Mouse (Mus musculus): ENCODE measurements at regions not wholly inside any gene's neighbourhood (a gene's known extent, or its start where the extent isn't known, plus 50 kb on each side); places are given as distances from the start of the nearest gene placed in this dataset.
A peak's percentile ranks its signal among the peaks of the same experiment; 100 is the strongest.

DNA sequence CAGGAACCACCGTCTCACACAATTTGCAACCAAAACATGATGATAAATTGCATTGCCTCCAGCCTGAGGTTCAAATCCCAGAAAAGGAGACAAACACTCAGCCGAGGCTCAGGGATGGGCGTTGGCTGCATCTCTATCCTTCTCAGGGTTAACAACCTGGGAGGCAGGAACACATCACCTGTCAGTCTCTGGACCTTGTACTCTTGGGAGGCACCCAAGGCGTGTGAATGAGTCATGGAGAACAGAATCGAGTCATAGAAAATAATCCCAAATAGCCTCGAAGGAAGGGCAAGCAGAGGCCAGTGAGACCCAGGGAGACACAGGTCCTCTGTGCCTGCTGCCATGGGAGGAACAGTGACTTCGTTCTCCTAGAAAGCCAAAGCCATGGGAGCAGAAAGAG is 121.0 kb upstream of the Lnx1 start:
- no peak overlapping the region for H3K27ac ChIP-seq
- H3K9ac ChIP-seq: no peak overlapping the region
- H3K9me3 ChIP-seq: no peaks in the 10 kb centered on the region
- H3K4me3 ChIP-seq: no peak overlapping the region
- H3K4me1 ChIP-seq: no peaks in the 10 kb centered on the region; the same call in none of the 2 replicates
- ATAC-seq (ENCODE audit: borderline replicate concordance, extremely low read depth, low FRiP score, low TSS enrichment): no peak
- H3K4me2 ChIP-seq: no peak overlapping the region
- H3K36me3 ChIP-seq: no peaks in the 10 kb centered on the region
- no peaks in the 10 kb centered on the region for H3K27me3 ChIP-seq
- WGBS: 78% methylated on average over 7 of the region's 7 CpGs

DNA sequence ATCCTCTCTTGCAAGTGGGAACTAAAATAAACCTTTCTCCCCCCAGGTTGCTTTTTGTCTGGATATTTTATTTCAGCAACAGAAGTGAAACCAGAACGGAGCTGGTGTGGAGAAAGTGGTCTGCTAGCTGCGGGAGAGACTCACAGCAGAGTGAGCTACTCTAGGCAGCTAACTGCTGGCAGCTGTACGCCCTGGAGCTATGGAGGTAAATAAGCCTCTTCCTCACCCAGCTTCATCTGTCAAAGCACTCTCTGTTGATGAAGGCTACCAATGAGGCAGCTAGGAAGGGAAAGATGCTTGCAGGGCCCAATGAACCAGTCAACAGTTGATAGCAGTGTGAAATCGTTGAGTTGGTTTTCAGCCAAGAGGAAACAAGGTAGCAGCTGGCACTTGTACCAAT is 119.3 kb upstream of the Lnx1 start:
- no peak overlapping the region for H3K27ac ChIP-seq
- H3K9me3 ChIP-seq: no peaks in the 10 kb centered on the region
- H3K4me1 ChIP-seq: peaks cover 8% of the 10 kb centered on the region
- H3K27me3 ChIP-seq: no peaks in the 10 kb centered on the region
- no peak overlapping the region for H3K4me2 ChIP-seq
- no peak overlapping the region for H3K9ac ChIP-seq
- ATAC-seq (ENCODE audit: borderline replicate concordance, extremely low read depth, low FRiP score, low TSS enrichment): no peak
- H3K4me3 ChIP-seq: no peak overlapping the region
- H3K36me3 ChIP-seq: no peaks in the 10 kb centered on the region
- WGBS: 70% methylated on average over 4 of the region's 4 CpGs

DNA sequence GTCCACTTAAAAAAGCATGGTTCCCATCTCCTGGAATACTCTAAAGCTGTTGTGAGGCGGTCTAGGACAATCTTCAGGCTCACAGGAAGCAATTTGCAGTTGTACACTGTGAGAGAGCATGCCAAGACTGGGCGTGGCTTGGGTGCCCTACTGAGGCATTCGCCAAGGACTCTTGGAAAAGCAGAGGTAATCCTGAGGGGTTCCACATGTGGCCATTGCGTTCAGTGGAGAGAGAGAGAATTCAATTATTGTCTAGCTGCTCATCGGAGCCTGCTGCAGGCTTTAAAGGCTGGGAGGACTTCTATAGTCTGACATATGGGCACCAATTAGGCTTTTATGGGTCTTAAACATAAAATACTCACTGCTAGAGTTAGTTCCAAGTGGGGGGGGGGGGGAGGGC is 113.8 kb upstream of the Lnx1 start:
- no peak overlapping the region for H3K4me2 ChIP-seq
- WGBS: 46% methylated on average over 5 of the region's 5 CpGs

DNA sequence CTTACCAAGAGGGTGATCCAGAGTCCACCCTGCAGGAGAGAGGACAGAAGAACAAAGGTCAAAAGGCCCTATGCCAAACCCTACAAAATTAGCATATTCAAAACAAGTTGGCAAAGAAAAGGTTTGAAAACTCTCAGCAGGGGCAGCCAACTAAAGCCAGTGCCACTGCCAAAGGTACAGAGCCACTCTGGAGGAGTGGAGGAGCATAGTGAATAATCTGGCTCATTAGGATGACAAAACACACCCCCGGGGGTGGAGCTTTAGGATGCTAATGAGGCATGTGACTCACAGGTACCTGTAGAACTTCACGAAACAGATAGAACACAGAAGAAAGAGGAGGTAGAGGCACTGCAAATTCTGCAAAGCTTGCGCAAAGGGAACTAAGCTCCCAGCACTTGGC is 110.7 kb upstream of the Lnx1 start:
- no peak for ATAC-seq (ENCODE audit: borderline replicate concordance, extremely low read depth, low FRiP score, low TSS enrichment)
- H3K27ac ChIP-seq: no peak overlapping the region
- H3K36me3 ChIP-seq: no peaks in the 10 kb centered on the region
- no peaks in the 10 kb centered on the region for H3K9me3 ChIP-seq
- no peak overlapping the region for H3K4me3 ChIP-seq
- H3K4me1 ChIP-seq: peaks cover 20% of the 10 kb centered on the region
- no peak overlapping the region for H3K9ac ChIP-seq
- 37% methylated on average over 3 of the region's 3 CpGs for WGBS
- no peak overlapping the region for H3K4me2 ChIP-seq
- H3K27me3 ChIP-seq: no peaks in the 10 kb centered on the region

More for the DNA sequence above, 113.8 kb upstream of the Lnx1 start:
- Histone ChIP-seq H3K36me3 (no peaks in the 10 kb centered on the region), H3K9me3 (no peaks in the 10 kb centered on the region), H3K4me1 (peaks cover 21% of the 10 kb centered on the region), H3K27me3 (no peaks in the 10 kb centered on the region), H3K4me3 (no peak overlapping the region), H3K9ac (no peak overlapping the region), H3K27ac (no peak overlapping the region)
- no peak for ATAC-seq (ENCODE audit: borderline replicate concordance, extremely low read depth, low FRiP score, low TSS enrichment)

GRCm38 (mm10) chr5:74811046-74811445 is 108.3 kb upstream of the Lnx1 start:
- ATAC-seq (ENCODE audit: borderline replicate concordance, extremely low read depth, low FRiP score, low TSS enrichment): no peak
- Histone ChIP-seq H3K27ac (no peak overlapping the region), H3K27me3 (no peaks in the 10 kb centered on the region)

GRCm38 (mm10) chr5:74807581-74808221 is 105.0 kb upstream of the Lnx1 start:
- Histone ChIP-seq H3K27ac (no peak overlapping the region), H3K27me3 (no peaks in the 10 kb centered on the region), H3K9me3 (no peaks in the 10 kb centered on the region), H3K4me1 (no peaks in the 10 kb centered on the region), H3K4me3 (no peak overlapping the region), H3K36me3 (no peaks in the 10 kb centered on the region), H3K4me2 (no peak overlapping the region), H3K9ac (no peak overlapping the region)
- ATAC-seq (ENCODE audit: borderline replicate concordance, extremely low read depth, low FRiP score, low TSS enrichment): no peak
- WGBS: 64% methylated on average over 5 of the region's 5 CpGs

More at GRCm38 (mm10) chr5:74811046-74811445, 108.3 kb upstream of the Lnx1 start:
- WGBS: 65% methylated on average over 7 of the region's 7 CpGs
- H3K9ac ChIP-seq: no peak overlapping the region
- no peaks in the 10 kb centered on the region for H3K9me3 ChIP-seq
- no peak overlapping the region for H3K4me2 ChIP-seq
- peaks cover 7% of the 10 kb centered on the region; the same call in 1 of the 2 replicates for H3K4me1 ChIP-seq
- H3K36me3 ChIP-seq: no peaks in the 10 kb centered on the region
- no peak overlapping the region for H3K4me3 ChIP-seq

- no peak for ATAC-seq (ENCODE audit: borderline replicate concordance, extremely low read depth, low FRiP score, low TSS enrichment)
- H3K4me2 ChIP-seq: no peak overlapping the region
- no peaks in the 10 kb centered on the region for H3K4me1 ChIP-seq
- no peaks in the 10 kb centered on the region for H3K36me3 ChIP-seq
- no peaks in the 10 kb centered on the region for H3K9me3 ChIP-seq
- no peak overlapping the region for H3K9ac ChIP-seq
- no peak overlapping the region for H3K4me3 ChIP-seq
- WGBS: 36% methylated on average over 6 of the region's 10 CpGs
- H3K27me3 ChIP-seq: 0 out of 2 replicates have a peak, but pooled peaks cover 1% of the 10 kb centered on the region
- H3K27ac ChIP-seq: no peak overlapping the region
These were observed 99.2 kb upstream of the Lnx1 start for GRCm38 (mm10) chr5:74801946-74802345.

DNA sequence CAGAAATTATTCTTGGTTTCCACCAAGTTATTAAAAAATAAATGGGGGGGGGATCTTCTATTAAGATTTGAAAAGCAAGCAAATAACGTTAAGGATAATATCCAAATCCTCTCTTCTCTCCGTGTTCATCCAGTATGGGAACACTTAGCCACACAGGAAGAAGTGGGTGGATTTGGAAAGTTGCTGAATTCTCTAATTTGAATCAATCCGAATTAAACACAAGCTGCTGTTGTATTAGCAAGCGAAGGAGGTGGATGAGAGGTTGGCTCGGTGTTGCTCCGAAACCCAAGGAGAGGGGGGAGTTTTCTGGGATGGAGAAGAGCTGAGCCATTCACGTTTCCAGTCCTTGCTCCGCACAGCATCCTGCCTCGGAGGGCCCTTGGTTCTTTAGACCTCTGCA is 97.6 kb upstream of the Lnx1 start:
- no peak for ATAC-seq (ENCODE audit: borderline replicate concordance, extremely low read depth, low FRiP score, low TSS enrichment)
- Histone ChIP-seq H3K4me2 (no peak overlapping the region), H3K4me3 (no peak overlapping the region), H3K4me1 (no peaks in the 10 kb centered on the region), H3K9me3 (no peaks in the 10 kb centered on the region), H3K27ac (no peak overlapping the region), H3K9ac (no peak overlapping the region), H3K27me3 (0 out of 2 replicates have a peak, but pooled peaks cover 3% of the 10 kb centered on the region), H3K36me3 (no peaks in the 10 kb centered on the region)
- WGBS: 73% methylated on average over 9 of the region's 9 CpGs

GRCm38 (mm10) chr5:74796421-74797067 is 93.8 kb upstream of the Lnx1 start:
- Histone ChIP-seq H3K4me3 (no peak overlapping the region), H3K27me3 (0 out of 2 replicates have a peak, but pooled peaks cover 3% of the 10 kb centered on the region), H3K9ac (no peak overlapping the region), H3K4me2 (no peak overlapping the region), H3K36me3 (no peaks in the 10 kb centered on the region), H3K4me1 (peaks cover 23% of the 10 kb centered on the region), H3K9me3 (no peaks in the 10 kb centered on the region), H3K27ac (no peak overlapping the region)
- 45% methylated on average over 8 of the region's 8 CpGs for WGBS
- no peak for ATAC-seq (ENCODE audit: borderline replicate concordance, extremely low read depth, low FRiP score, low TSS enrichment)

DNA sequence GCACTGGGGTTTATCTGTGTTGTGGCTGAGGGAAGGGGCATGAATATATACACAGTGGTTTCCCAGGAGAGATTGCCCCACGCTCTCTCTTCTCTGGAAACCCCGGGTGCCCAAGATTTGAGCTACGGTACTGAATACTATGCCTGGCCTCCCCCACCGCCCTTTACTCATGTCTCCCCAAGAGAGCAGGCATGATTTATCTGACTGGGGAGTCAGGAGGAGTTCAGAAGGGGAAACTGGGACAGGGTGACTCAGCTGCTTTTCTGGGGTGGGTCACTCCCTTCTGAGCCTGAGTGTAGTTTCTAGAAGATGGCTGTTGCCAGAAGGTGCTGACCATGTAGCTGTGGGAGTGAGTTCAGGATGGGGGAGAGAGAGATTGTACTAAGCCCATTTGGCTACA is 92.0 kb upstream of the Lnx1 start:
- WGBS: 86% methylated on average over 4 of the region's 4 CpGs
- Histone ChIP-seq H3K9ac (no peak overlapping the region), H3K4me2 (no peak overlapping the region), H3K9me3 (no peaks in the 10 kb centered on the region), H3K27me3 (0 out of 2 replicates have a peak, but pooled peaks cover 3% of the 10 kb centered on the region), H3K27ac (no peak overlapping the region), H3K4me3 (no peak overlapping the region), H3K36me3 (no peaks in the 10 kb centered on the region), H3K4me1 (peaks cover 24% of the 10 kb centered on the region)
- ATAC-seq (ENCODE audit: borderline replicate concordance, extremely low read depth, low FRiP score, low TSS enrichment): no peak

GRCm38 (mm10) chr5:74793431-74793830 is 90.7 kb upstream of the Lnx1 start:
- Histone ChIP-seq H3K36me3 (no peaks in the 10 kb centered on the region), H3K4me2 (no peak overlapping the region), H3K4me1 (peaks cover 24% of the 10 kb centered on the region), H3K4me3 (no peak overlapping the region), H3K9me3 (no peaks in the 10 kb centered on the region), H3K27ac (peak overlapping the region; percentile 92), H3K27me3 (0 out of 2 replicates have a peak, but pooled peaks cover 3% of the 10 kb centered on the region), H3K9ac (no peak overlapping the region)
- ATAC-seq (ENCODE audit: borderline replicate concordance, extremely low read depth, low FRiP score, low TSS enrichment): peak; percentile 58; the same call in 1 of the 2 replicates
- WGBS: 30% methylated on average over 4 of the region's 4 CpGs

- Histone ChIP-seq H3K4me3 (no peak overlapping the region), H3K27me3 (0 out of 2 replicates have a peak, but pooled peaks cover 3% of the 10 kb centered on the region), H3K9me3 (no peaks in the 10 kb centered on the region), H3K9ac (no peak overlapping the region), H3K4me1 (peaks cover 24% of the 10 kb centered on the region), H3K36me3 (no peaks in the 10 kb centered on the region), H3K27ac (peak overlapping the region; percentile 92), H3K4me2 (peak overlapping the region; percentile 29; the same call in 1 of the 2 replicates)
- no peak for ATAC-seq (ENCODE audit: borderline replicate concordance, extremely low read depth, low FRiP score, low TSS enrichment)
- 20% methylated on average over 8 of the region's 8 CpGs for WGBS
These were observed 90.2 kb upstream of the Lnx1 start for GRCm38 (mm10) chr5:74792936-74793335.
